Mouse (Mus musculus): ENCODE measurements around the gene H3f3b. TPM values are rescaled to one million over a fixed set of nuclear protein-coding genes. Genes with fewer than 3 reads are reported as not detected.
"Not testable (repeated sequence)": the region's sequence is repeated elsewhere in the genome, so short reads cannot be mapped to it uniquely, and the experiment has no call there.

H3f3b gene
- total RNA-seq, 2 experiments from 2014 or later: 281 to 291 TPM

GRCm38 (mm10) chr11:116023074-116023770 is 4.5 kb downstream of the H3f3b start:
- not testable (repeated sequence) for DNase-seq (ENCODE audit: extremely low spot score in 1 of 2, low spot score in 1 of 2)

- DNase-seq (ENCODE audit: extremely low spot score in 1 of 2, low spot score in 1 of 2): no peak
These were observed 5.4 kb downstream of the H3f3b start for GRCm38 (mm10) chr11:116022256-116022780.

- no peak for DNase-seq (ENCODE audit: extremely low spot score in 1 of 2, low spot score in 1 of 2)
These were observed 6.2 kb downstream of the H3f3b start for GRCm38 (mm10) chr11:116021328-116022220.

- no peak for DNase-seq (ENCODE audit: extremely low spot score in 1 of 2, low spot score in 1 of 2)
These were observed 7.2 kb downstream of the H3f3b start for GRCm38 (mm10) chr11:116020519-116020922.

GRCm38 (mm10) chr11:116019976-116020411 is 7.8 kb downstream of the H3f3b start:
- no peak for DNase-seq (ENCODE audit: extremely low spot score in 1 of 2, low spot score in 1 of 2)

- DNase-seq (ENCODE audit: extremely low spot score in 1 of 2, low spot score in 1 of 2): no peak
These were observed 8.4 kb downstream of the H3f3b start for GRCm38 (mm10) chr11:116019360-116019791.

- not testable (repeated sequence) for DNase-seq (ENCODE audit: extremely low spot score in 1 of 2, low spot score in 1 of 2)
These were observed 8.9 kb downstream of the H3f3b start for GRCm38 (mm10) chr11:116018867-116019266.

- DNase-seq (ENCODE audit: extremely low spot score in 1 of 2, low spot score in 1 of 2): no peak
These were observed 9.7 kb downstream of the H3f3b start for GRCm38 (mm10) chr11:116018106-116018505.

GRCm38 (mm10) chr11:116014821-116015220 is 12.9 kb downstream of the H3f3b start:
- DNase-seq (ENCODE audit: extremely low spot score in 1 of 2, low spot score in 1 of 2): no peak

- DNase-seq (ENCODE audit: extremely low spot score in 1 of 2, low spot score in 1 of 2): peak; percentile 53 to 70
These were observed 15.4 kb downstream of the H3f3b start, which contains the start of gene Galk1 for GRCm38 (mm10) chr11:116012262-116012947. Gene Galk1, minus strand, starts transcription at chr11:116012719.

GRCm38 (mm10) chr11:116011529-116012261 is 16.1 kb downstream of the H3f3b start:
- DNase-seq (ENCODE audit: extremely low spot score in 1 of 2, low spot score in 1 of 2): no peak

- no peak for DNase-seq (ENCODE audit: extremely low spot score in 1 of 2, low spot score in 1 of 2)
These were observed 16.8 kb downstream of the H3f3b start for GRCm38 (mm10) chr11:116010948-116011347.

- DNase-seq (ENCODE audit: extremely low spot score in 1 of 2, low spot score in 1 of 2): no peak
These were observed 17.6 kb downstream of the H3f3b start for GRCm38 (mm10) chr11:116010146-116010545.

GRCm38 (mm10) chr11:116009661-116010060 is 18.1 kb downstream of the H3f3b start:
- DNase-seq (ENCODE audit: extremely low spot score in 1 of 2, low spot score in 1 of 2): no peak

- no peak for DNase-seq (ENCODE audit: extremely low spot score in 1 of 2, low spot score in 1 of 2)
These were observed 18.9 kb downstream of the H3f3b start for GRCm38 (mm10) chr11:116008832-116009375.

- no peak for DNase-seq (ENCODE audit: extremely low spot score in 1 of 2, low spot score in 1 of 2)
These were observed 19.4 kb downstream of the H3f3b start for GRCm38 (mm10) chr11:116008411-116008810.

GRCm38 (mm10) chr11:116007095-116007850 is 20.5 kb downstream of the H3f3b start:
- no peak for DNase-seq (ENCODE audit: extremely low spot score in 1 of 2, low spot score in 1 of 2)

GRCm38 (mm10) chr11:116005701-116006419 is 21.9 kb downstream of the H3f3b start:
- DNase-seq (ENCODE audit: extremely low spot score in 1 of 2, low spot score in 1 of 2): no peak
